Mouse (Mus musculus) thymus, postnatal 36 days (tissue): ENCODE measurements around the gene Fam216b.

ENCODE experiments used
- DNase-seq, 2 experiments: peaks; one replicate each; pipeline ENCODE4 v3.0.0; 2022; ENCODE audit warnings: mixed read lengths in 2 of 2

Fam216b gene

DNA sequence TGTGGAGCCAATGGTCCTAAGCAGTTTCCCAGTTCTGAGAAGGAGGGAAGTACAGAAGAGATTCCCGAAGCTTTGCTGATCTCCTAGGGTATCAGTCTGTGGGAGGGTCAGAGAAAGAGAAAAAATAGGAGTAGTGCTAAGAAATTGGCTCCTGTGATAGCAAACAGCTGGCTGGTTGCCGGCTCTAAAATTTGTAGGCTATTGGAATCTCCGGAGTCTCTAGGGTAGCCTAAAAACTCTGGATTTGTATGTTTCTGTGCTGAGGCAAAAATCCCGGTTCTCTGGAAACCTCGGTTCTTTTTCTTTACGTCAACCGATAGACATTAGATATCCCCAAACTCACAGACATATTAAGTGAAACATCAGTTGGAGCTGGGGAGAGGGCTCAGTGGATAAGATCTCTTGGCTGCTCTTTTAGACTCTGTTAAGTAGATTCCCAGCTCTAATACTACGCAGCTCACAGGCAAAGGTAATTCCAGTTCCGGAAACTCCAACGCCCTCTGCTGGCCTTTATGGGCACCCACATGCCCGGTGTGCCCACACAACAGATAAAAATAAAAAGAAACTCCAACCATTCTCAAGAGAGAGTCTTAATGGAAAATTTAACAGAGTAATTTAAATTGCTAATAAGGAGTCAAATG is 46.8 kb downstream of the Fam216b start:
- no peak for DNase-seq

DNA sequence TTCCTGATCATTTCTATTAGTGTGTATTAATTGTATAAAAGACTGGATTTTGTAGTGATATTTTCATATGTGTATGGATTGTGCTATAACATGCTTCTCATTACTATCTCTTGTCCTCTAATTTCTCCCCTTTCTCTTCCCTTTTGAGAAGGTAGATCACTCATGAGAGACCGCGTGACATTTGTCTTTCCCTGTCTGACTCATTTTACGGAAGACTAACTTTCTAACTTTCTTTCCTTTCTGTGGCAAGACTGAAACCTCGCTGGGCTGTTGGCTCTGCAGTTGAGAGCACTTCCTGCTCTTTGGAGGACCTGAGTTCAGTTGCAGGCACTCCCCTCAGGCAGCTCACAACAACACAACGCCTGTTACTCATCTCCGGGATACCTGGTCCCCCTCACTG is 48.2 kb downstream of the Fam216b start:
- no peak for DNase-seq

DNA sequence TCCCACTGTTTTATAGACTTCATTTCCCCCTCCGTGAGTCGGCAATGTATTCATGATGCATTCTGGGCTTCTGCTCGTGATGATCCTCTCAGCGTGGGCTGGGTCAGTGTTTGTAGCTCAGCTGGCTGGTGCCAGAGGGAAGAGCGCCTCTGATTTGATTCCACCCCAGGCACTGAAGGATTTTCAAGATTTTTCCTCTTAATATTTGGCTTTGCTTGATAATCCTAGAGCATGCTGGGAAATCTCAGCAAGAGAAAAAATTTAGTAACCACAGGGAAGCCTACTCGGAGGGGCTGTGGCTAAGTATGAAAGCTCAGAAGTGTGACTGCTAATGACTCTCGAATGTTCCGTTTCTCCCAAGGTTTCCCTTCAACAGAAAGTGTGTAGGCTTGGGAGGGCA is 49.9 kb downstream of the Fam216b start:
- DNase-seq = no peak
